Mouse (Mus musculus) liver, embryonic 14.5 days (tissue): ENCODE data around the gene Apba3.

Experiments
- CTCF ChIP-seq: IDR thresholded peaks from 2 replicates; pipeline ENCODE4 v1.5.1; 2016; ENCODE audit warnings: antibody characterized with exemption, low read depth, control low read depth
- EP300 ChIP-seq: IDR thresholded peaks from 2 replicates; pipeline ENCODE4 v1.6.1; 2016; ENCODE audit warnings: antibody characterized with exemption, low read depth

DNA sequence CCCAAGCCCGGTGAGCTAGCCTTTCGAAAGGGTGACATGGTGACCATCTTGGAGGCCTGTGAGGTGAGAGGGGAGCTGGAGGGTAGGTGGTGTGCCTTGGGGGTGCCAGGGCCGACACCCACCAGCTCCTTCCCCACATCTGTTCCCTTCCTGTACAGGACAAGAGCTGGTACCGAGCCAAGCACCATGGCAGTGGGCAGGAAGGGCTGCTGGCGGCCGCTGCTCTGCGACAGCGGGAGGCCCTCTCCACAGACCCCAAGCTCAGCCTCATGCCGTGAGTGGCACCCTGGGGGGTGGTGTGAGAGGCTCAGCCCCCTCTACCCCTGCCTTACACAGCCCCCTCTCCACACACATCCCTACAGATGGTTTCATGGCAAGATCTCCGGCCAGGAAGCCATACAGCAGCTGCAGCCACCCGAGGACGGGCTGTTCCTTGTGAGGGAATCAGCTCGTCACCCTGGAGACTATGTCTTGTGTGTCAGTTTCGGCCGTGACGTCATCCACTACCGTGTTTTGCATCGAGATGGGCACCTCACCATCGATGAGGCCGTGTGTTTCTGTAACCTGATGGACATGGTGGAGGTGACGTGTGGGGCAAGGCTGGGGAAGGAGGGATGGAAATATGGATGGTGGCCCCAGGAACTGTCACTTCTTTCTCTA, 7.4 kb upstream of the Apba3 start:
- no peak for TF ChIP-seq CTCF
- TF ChIP-seq EP300: no peak
